Mouse (Mus musculus) CH12.LX (cell line): ENCODE measurements around the gene Ccdc83. TPM values are rescaled to one million over a fixed set of nuclear protein-coding genes. Genes with fewer than 3 reads are reported as not detected.
A peak's percentile ranks its signal among the peaks of the same experiment; 100 is the strongest.

Experiments used
- DNase-seq: peaks from one replicate; pipeline ENCODE4 v3.0.0-alpha.2; 2013; ENCODE audit errors: extremely low read depth
- H3K27ac ChIP-seq: 2 replicates; pipeline ENCODE4 v1.5.1; 2012; ENCODE audit warnings: low read depth, mild to moderate bottlenecking, control low read depth, moderate library complexity; ENCODE audit not compliant: insufficient read depth
- H3K27me3 ChIP-seq: replicated peaks from 2 replicates; pipeline ENCODE3; 2012; ENCODE audit warnings: inconsistent platforms
- H3K36me3 ChIP-seq, 2 experiments: replicated peaks in 1 of 2; 2 replicates each; pipeline versions ENCODE3 to v1.6.1; 2012; ENCODE audit warnings: inconsistent platforms in 1 of 2, low read length in 1 of 2, mild to moderate bottlenecking in 1 of 2, mixed read lengths in 1 of 2, moderate library complexity in 1 of 2; ENCODE audit not compliant: control insufficient read depth in 1 of 2, insufficient read depth in 1 of 2
- H3K4me1 ChIP-seq, 2 experiments: 2 replicates each; pipeline ENCODE4 v1.6.1; 2012; ENCODE audit warnings: inconsistent platforms in 1 of 2, moderate library complexity in 1 of 2; ENCODE audit not compliant: insufficient read depth in 2 of 2, control insufficient read depth in 1 of 2
- H3K4me2 ChIP-seq: 2 replicates; pipeline ENCODE4 v1.6.1; 2012; ENCODE audit warnings: low read depth, mild to moderate bottlenecking, control low read depth; ENCODE audit not compliant: poor library complexity, insufficient read depth, severe bottlenecking
- H3K4me3 ChIP-seq, 3 experiments: fragments of 150-350 bp in 1 of 3; sonication (generic) in 1 of 3; replicated peaks in 1 of 3; 2 replicates each; pipeline versions ENCODE3 to v1.5.1; 2011 to 2012; ENCODE audit warnings: low read depth in 2 of 3, low read length in 2 of 3, mild to moderate bottlenecking in 2 of 3, moderate library complexity in 2 of 3, control low read depth in 1 of 3, improper control_type of control experiment in 1 of 3, inconsistent platforms in 1 of 3, mixed read lengths in 1 of 3; ENCODE audit not compliant: poor library complexity in 1 of 3
- H3K79me2 ChIP-seq: replicated peaks from 2 replicates; pipeline ENCODE4 v1.6.1; 2012; ENCODE audit warnings: mild to moderate bottlenecking, moderate library complexity; ENCODE audit not compliant: control insufficient read depth, poor library complexity, insufficient read depth, severe bottlenecking; ENCODE audit errors: extremely low read depth
- H3K9ac ChIP-seq: 2 replicates; pipeline ENCODE4 v1.6.1; 2012; ENCODE audit warnings: low read depth, mild to moderate bottlenecking, control low read depth, moderate library complexity; ENCODE audit not compliant: insufficient read depth
- H3K9me3 ChIP-seq: replicated peaks from 2 replicates; pipeline ENCODE3; 2012; ENCODE audit warnings: low read length, inconsistent platforms, mixed read lengths
- BHLHE40 ChIP-seq: IDR thresholded peaks from 2 replicates; pipeline ENCODE4 v1.6.1; 2011; ENCODE audit warnings: mild to moderate bottlenecking, low read depth, low read length, improper control_type of control experiment
- CHD2 ChIP-seq: IDR thresholded peaks from 2 replicates; pipeline ENCODE4 v1.6.1; 2011; ENCODE audit warnings: low read length, improper control_type of control experiment
- ELF1 ChIP-seq: IDR thresholded peaks from 2 replicates; pipeline ENCODE4 v1.6.1; 2014; ENCODE audit warnings: low read depth, mild to moderate bottlenecking, inconsistent platforms, low read length, improper control_type of control experiment
- EP300 ChIP-seq: IDR thresholded peaks from 2 replicates; pipeline ENCODE4 v1.6.1; 2011; ENCODE audit warnings: low read length, improper control_type of control experiment
- GABPA ChIP-seq: IDR thresholded peaks from 2 replicates; pipeline ENCODE4 v1.6.1; 2012; ENCODE audit warnings: low read depth, low read length, improper control_type of control experiment, inconsistent platforms; ENCODE audit not compliant: insufficient replicate concordance
- HCFC1 ChIP-seq: IDR thresholded peaks from 2 replicates; pipeline ENCODE4 v1.6.1; 2012; ENCODE audit warnings: low read depth, mild to moderate bottlenecking, inconsistent platforms, low read length, improper control_type of control experiment
- JUN ChIP-seq: IDR thresholded peaks from 2 replicates; pipeline ENCODE4 v1.6.1; 2011; ENCODE audit warnings: low read depth, mild to moderate bottlenecking, low read length, improper control_type of control experiment, moderate library complexity; ENCODE audit not compliant: insufficient read depth
- MEF2A ChIP-seq: IDR thresholded peaks from 2 replicates; pipeline ENCODE4 v1.6.1; 2014; ENCODE audit warnings: low read depth, mild to moderate bottlenecking, inconsistent platforms, low read length, improper control_type of control experiment, borderline replicate concordance
- NRF1 ChIP-seq: IDR thresholded peaks from 2 replicates; pipeline ENCODE4 v1.6.1; 2014; ENCODE audit warnings: low read depth, mild to moderate bottlenecking, inconsistent platforms, low read length, improper control_type of control experiment, moderate library complexity
- POLR2A ChIP-seq: IDR thresholded peaks from 2 replicates; pipeline ENCODE4 v1.6.1; 2011; ENCODE audit warnings: low read depth, mild to moderate bottlenecking, improper control_type of control experiment, low read length
- RCOR1 ChIP-seq: conservative IDR thresholded peaks from 2 replicates; pipeline ENCODE4 v1.6.1; 2012; ENCODE audit warnings: low read depth, mild to moderate bottlenecking, inconsistent platforms, low read length, improper control_type of control experiment
- UBTF ChIP-seq: IDR thresholded peaks from 2 replicates; pipeline ENCODE4 v1.6.1; 2012; ENCODE audit warnings: low read depth, mild to moderate bottlenecking, inconsistent platforms, low read length, improper control_type of control experiment, moderate library complexity
- dilution Hi-C: fragments of 300-500 bp; cut with MboI; formaldehyde crosslinking; loops from 2 replicates; pipeline ENCODE4 v1.14.3; 2020; ENCODE audit warnings: low sequenced_read_pairs; ENCODE audit not compliant: extremely low pct_unique_long_range_greater_than_20kb, extremely low pct_ligation_motif_present
- in situ Hi-C: fragments of 300-500 bp; cut with MboI; formaldehyde crosslinking; loops from 3 replicates; pipeline ENCODE4 v1.14.3; 2019; ENCODE audit warnings: low sequenced_read_pairs, low pct_ligation_motif_present, low pct_unique_long_range_greater_than_20kb, mixed read lengths
- polyA plus RNA-seq: library from polyadenylated mRNA; unstranded; fragments of >175 nt; gene quantifications from 2 replicates; pipeline ENCODE4 v1.2.1, GENCODE M21; 2012; ENCODE audit warnings: low read depth; ENCODE audit not compliant: insufficient read length
- total RNA-seq, 2 experiments: library from RNA; depleted of rRNA; stranded (reverse); fragments of 300-350 nt in 1 of 2; fragments of >200 nt in 1 of 2; gene quantifications; 2 replicates each; pipeline ENCODE4 v1.2.3; 2012 to 2014

The Ccdc83 gene
- total and polyA plus RNA-seq, 3 experiments, result not detected

- Histone ChIP-seq H3K9ac (no peak overlapping the region), H3K4me2 (peak overlapping the region; percentile 2; the same call in 1 of the 2 replicates), H3K9me3 (no peaks in the 10 kb centered on the region), H3K4me1 (peaks cover 9 to 13% of the 10 kb centered on the region in 2 experiments), H3K4me3 (no peak overlapping the region), H3K36me3 (no peaks in the 10 kb centered on the region), H3K27ac (no peak overlapping the region), H3K27me3 (no peaks in the 10 kb centered on the region), H3K79me2 (no peaks in the 10 kb centered on the region)
- TF ChIP-seq ELF1, result 0 out of 2 replicates have a peak, but pooled peaks have one; percentile 20
- TF ChIP-seq MEF2A, result peak; percentile 36; the same call in 1 of the 2 replicates
- no peak for TF ChIP-seq POLR2A
- TF ChIP-seq EP300, result peak; percentile 53
- peak; percentile 39; the same call in 1 of the 2 replicates for TF ChIP-seq JUN
- TF ChIP-seq BHLHE40, result peak; percentile 81
- no peak for TF ChIP-seq UBTF
- dilution Hi-C loops (no loop called here), in situ Hi-C loops (no loop called here)
- peak; percentile 47 for DNase-seq
Measured at GRCm38 (mm10) chr7:90291885-90292284, 26.3 kb upstream of the Ccdc83 start.

- H3K9me3 ChIP-seq, result no peaks in the 10 kb centered on the region
- no peak for DNase-seq
- H3K9ac ChIP-seq, result no peak overlapping the region
- TF ChIP-seq JUN, result no peak
- no peaks in the 10 kb centered on the region for H3K36me3 ChIP-seq
- in situ Hi-C loops, result loop anchor here (10.0 kb wide), 1 partner anchor 120 kb away; no protein-coding TSS in a partner anchor
- H3K79me2 ChIP-seq, result no peaks in the 10 kb centered on the region
- H3K4me3 ChIP-seq, result no peak overlapping the region
- no peak overlapping the region for H3K4me2 ChIP-seq
- no peak overlapping the region for H3K27ac ChIP-seq
- no peaks in the 10 kb centered on the region for H3K27me3 ChIP-seq
- peaks cover 5 to 17% of the 10 kb centered on the region in 2 experiments; a peak in 3 of 4 replicates for H3K4me1 ChIP-seq
- dilution Hi-C loops, result no loop called here
Measured at GRCm38 (mm10) chr7:90284793-90285192, 19.2 kb upstream of the Ccdc83 start.

- Histone ChIP-seq H3K9ac (no peak overlapping the region), H3K36me3 (no peaks in the 10 kb centered on the region), H3K4me3 (no peak overlapping the region), H3K9me3 (no peaks in the 10 kb centered on the region), H3K27ac (no peak overlapping the region), H3K4me1 (peaks cover 5 to 17% of the 10 kb centered on the region in 2 experiments; a peak in 3 of 4 replicates), H3K4me2 (no peak overlapping the region), H3K79me2 (no peaks in the 10 kb centered on the region), H3K27me3 (no peaks in the 10 kb centered on the region)
- TF ChIP-seq GABPA (no peak), NRF1 (no peak), RCOR1 (no peak), ELF1 (no peak), HCFC1 (no peak), CHD2 (no peak)
- dilution Hi-C loops, result no loop called here
- no peak for DNase-seq
- in situ Hi-C loops, result loop anchor here (10.0 kb wide), 1 partner anchor 122 kb away; no protein-coding TSS in a partner anchor
Measured at GRCm38 (mm10) chr7:90282786-90283185, 17.2 kb upstream of the Ccdc83 start.
